Mouse (Mus musculus) mature B cell (primary cell): ENCODE data around the gene Gm9913.

ENCODE experiments used
- in situ Hi-C: fragments of 300-500 bp; cut with MboI; formaldehyde crosslinking; loops from 2 replicates; pipeline ENCODE4 v1.14.3; 2019

Gene Gm9913

GRCm38 (mm10) chr2:125555830-125556229 is 50.9 kb downstream of the Gm9913 start:
- in situ Hi-C loops: no loop called here
